Mouse (Mus musculus): ENCODE measurements around the gene Inka2.
A peak's percentile ranks its signal among the peaks of the same experiment; 100 is the strongest.

The Inka2 gene

GRCm38 (mm10) chr3:105704031-105705008 lies at the start of gene Inka2:
TSS of gene Inka2 (plus strand) at chr3:105704599.
- peak; percentile 74 for ATAC-seq (ENCODE audit: low TSS enrichment)

- no peak for ATAC-seq (ENCODE audit: low TSS enrichment)
Measured at GRCm38 (mm10) chr3:105655031-105655585, 49.3 kb upstream of the Inka2 start.

GRCm38 (mm10) chr3:105660530-105660929 lies 43.9 kb upstream of the Inka2 start:
- ATAC-seq (ENCODE audit: low TSS enrichment), result no peak

GRCm38 (mm10) chr3:105663043-105663442 lies 41.4 kb upstream of the Inka2 start:
- no peak for ATAC-seq (ENCODE audit: low TSS enrichment)

- no peak for ATAC-seq (ENCODE audit: low TSS enrichment)
Measured at GRCm38 (mm10) chr3:105665105-105665765, 39.2 kb upstream of the Inka2 start.

GRCm38 (mm10) chr3:105666996-105667523 lies 37.3 kb upstream of the Inka2 start:
- ATAC-seq (ENCODE audit: low TSS enrichment), result peak; percentile 53; the same call in 1 of the 2 replicates

GRCm38 (mm10) chr3:105668161-105668560 lies 36.2 kb upstream of the Inka2 start:
- peak; percentile 86 for ATAC-seq (ENCODE audit: low TSS enrichment)

- ATAC-seq (ENCODE audit: low TSS enrichment), result no peak
Measured at GRCm38 (mm10) chr3:105669776-105670175, 34.6 kb upstream of the Inka2 start.

GRCm38 (mm10) chr3:105670801-105671200 lies 33.6 kb upstream of the Inka2 start:
- ATAC-seq (ENCODE audit: low TSS enrichment), result no peak

- peak; percentile 93 for ATAC-seq (ENCODE audit: low TSS enrichment)
Measured at GRCm38 (mm10) chr3:105674595-105675218, 29.7 kb upstream of the Inka2 start.

GRCm38 (mm10) chr3:105675932-105676331 lies 28.5 kb upstream of the Inka2 start:
- ATAC-seq (ENCODE audit: low TSS enrichment), result no peak

GRCm38 (mm10) chr3:105680346-105680745 lies 24.1 kb upstream of the Inka2 start:
- no peak for ATAC-seq (ENCODE audit: low TSS enrichment)

- ATAC-seq (ENCODE audit: low TSS enrichment), result peak; percentile 20
Measured at GRCm38 (mm10) chr3:105686394-105687323, 17.7 kb upstream of the Inka2 start.

GRCm38 (mm10) chr3:105687324-105688060 lies 16.9 kb upstream of the Inka2 start, which contains the start of gene Ddx20:
TSS of gene Ddx20 (minus strand) at chr3:105687574.
- peak; percentile 92 for ATAC-seq (ENCODE audit: low TSS enrichment)

GRCm38 (mm10) chr3:105688536-105688935 lies 15.9 kb upstream of the Inka2 start:
- no peak for ATAC-seq (ENCODE audit: low TSS enrichment)

GRCm38 (mm10) chr3:105693327-105694080 lies 10.9 kb upstream of the Inka2 start:
- peak; percentile 81 for ATAC-seq (ENCODE audit: low TSS enrichment)

- peak; percentile 21 for ATAC-seq (ENCODE audit: low TSS enrichment)
Measured at GRCm38 (mm10) chr3:105695476-105696386, 8.7 kb upstream of the Inka2 start.

Data from frontal cortex, adult (tissue).